Mouse (Mus musculus) liver, embryonic 14.5 days (tissue): ENCODE measurements around the gene Fgfr2. TPM values are rescaled to one million over a fixed set of nuclear protein-coding genes. Genes with fewer than 3 reads are reported as not detected.

ENCODE experiments used
- ATAC-seq: fragments of 200-750 bp; cut with Nextera tagmentation; 2 replicates; pipeline ENCODE4 v1.8.0; 2017; ENCODE audit warnings: moderate number of reproducible peaks, mild to moderate bottlenecking, moderate library complexity; ENCODE audit not compliant: insufficient read depth
- DNase-seq, 3 experiments: peaks; one replicate each; pipeline ENCODE4 v3.0.0-alpha.2; 2012 to 2013; ENCODE audit warnings: low read depth in 3 of 3, low spot score in 3 of 3
- H3K27ac ChIP-seq: fragments of 300-500 bp; sonication (generic); 2 replicates; pipeline ENCODE4 v1.5.1; 2014; ENCODE audit warnings: moderate library complexity, mild to moderate bottlenecking, control low read depth, inconsistent platforms
- H3K27me3 ChIP-seq: fragments of 300-500 bp; sonication (generic); 2 replicates; pipeline ENCODE4 v1.6.1; 2014; ENCODE audit warnings: mild to moderate bottlenecking, low read length, moderate library complexity; ENCODE audit not compliant: control insufficient read depth, insufficient read depth
- H3K36me3 ChIP-seq: fragments of 300-500 bp; sonication (generic); replicated peaks from 2 replicates; pipeline ENCODE4 v1.6.1; 2014; ENCODE audit warnings: low read depth; ENCODE audit not compliant: control insufficient read depth, insufficient read depth
- H3K4me1 ChIP-seq, 2 experiments: fragments of 200-500 bp in 1 of 2; fragments of 300-500 bp in 1 of 2; sonication (generic) in 1 of 2; replicated peaks; 2 replicates each; pipeline ENCODE4 v1.6.1; 2012 to 2014; ENCODE audit warnings: antibody characterized with exemption in 1 of 2, inconsistent platforms in 1 of 2, low read length in 1 of 2; ENCODE audit not compliant: control insufficient read depth in 2 of 2, insufficient read depth in 2 of 2
- H3K4me2 ChIP-seq: fragments of 300-500 bp; sonication (generic); 2 replicates; pipeline ENCODE4 v1.6.1; 2014; ENCODE audit warnings: low read depth, mild to moderate bottlenecking, control low read depth, moderate library complexity
- H3K4me3 ChIP-seq, 2 experiments: fragments of 200-500 bp in 1 of 2; fragments of 300-500 bp in 1 of 2; sonication (generic) in 1 of 2; 2 replicates each; pipeline ENCODE4 v1.5.1; 2012 to 2014; ENCODE audit warnings: low read depth in 2 of 2, low read length in 2 of 2, mild to moderate bottlenecking in 2 of 2, control low read depth in 1 of 2, inconsistent platforms in 1 of 2, moderate library complexity in 1 of 2; ENCODE audit not compliant: insufficient read depth in 1 of 2
- H3K9ac ChIP-seq: fragments of 300-500 bp; sonication (generic); replicated peaks from 2 replicates; pipeline ENCODE4 v1.6.1; 2014; ENCODE audit warnings: mild to moderate bottlenecking, control low read depth, moderate library complexity
- H3K9me3 ChIP-seq: fragments of 300-500 bp; sonication (generic); 2 replicates; pipeline ENCODE4 v1.6.1; 2016; ENCODE audit warnings: low read length, mixed read lengths; ENCODE audit not compliant: control insufficient read depth
- CTCF ChIP-seq: IDR thresholded peaks from 2 replicates; pipeline ENCODE4 v1.5.1; 2016; ENCODE audit warnings: antibody characterized with exemption, low read depth, control low read depth
- EP300 ChIP-seq: IDR thresholded peaks from 2 replicates; pipeline ENCODE4 v1.6.1; 2016; ENCODE audit warnings: antibody characterized with exemption, low read depth
- WGBS: fragments of 180-500 bp; shearing (Covaris S2); extraction: QIAGEN DNeasy Blood & Tissue Kit; methylation state at CpG from one replicate; pipeline ENCODE4 v1.1.7; 2014; ENCODE audit not compliant: insufficient replicate concordance; 5-methylcytosine and 5-hydroxymethylcytosine counted together
- polyA plus RNA-seq, 2 experiments: library from polyadenylated mRNA; depleted of rRNA in 1 of 2; stranded (reverse) in 1 of 2; unstranded in 1 of 2; fragments of >200 nt; fragmentation: Nextera tagmentation in 1 of 2; extraction: Ambion mirVana in 1 of 2; gene quantifications; 2 replicates each; pipeline versions ENCODE4 v1.2.1 to v1.2.3; 2012 to 2014

Gene Fgfr2
- polyA plus RNA-seq, 2 experiments: 7.9 to 8.8 TPM

DNA sequence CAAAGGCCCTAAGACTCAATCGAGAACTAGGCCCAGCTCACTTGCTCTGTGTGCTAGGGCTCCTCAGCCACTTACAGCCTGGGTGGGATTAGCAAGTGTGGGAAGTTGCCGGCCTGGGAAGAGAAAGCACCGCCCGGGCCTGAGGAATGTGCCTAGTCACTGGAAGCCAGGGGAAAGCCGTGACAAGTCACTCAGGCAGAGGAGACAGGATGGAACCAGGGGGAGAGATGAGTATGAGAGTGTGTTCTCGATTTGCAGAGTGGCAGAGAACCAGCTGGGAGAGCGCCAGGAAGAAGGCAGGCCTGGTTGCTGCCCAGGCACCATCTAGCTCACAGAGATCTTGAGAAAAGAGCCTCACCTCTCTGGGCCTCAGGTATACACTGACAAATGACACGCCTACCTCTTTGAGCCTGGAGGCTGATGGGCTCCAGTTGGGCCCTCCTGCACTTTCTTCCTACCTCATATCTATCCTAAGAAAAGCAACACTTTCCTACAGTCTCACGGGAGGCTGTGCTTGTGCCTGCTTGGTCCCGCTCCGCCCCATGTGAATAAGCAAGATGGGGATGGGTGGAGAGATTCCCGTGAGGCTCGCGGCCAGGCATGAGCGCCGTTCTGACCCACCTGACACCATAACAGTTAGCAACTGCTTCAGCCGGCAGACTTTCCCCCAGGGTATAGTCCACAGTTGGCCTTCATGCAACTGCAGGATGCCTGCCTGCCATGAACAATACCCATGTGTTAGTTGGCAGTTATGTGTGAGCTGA, 386.9 kb downstream of the Fgfr2 start:
- H3K27me3 ChIP-seq: no peaks in the 10 kb centered on the region
- no peaks in the 10 kb centered on the region for H3K9me3 ChIP-seq
- ATAC-seq (no peak), DNase-seq (no peak)
- TF ChIP-seq EP300 (no peak), CTCF (no peak)
- no peak overlapping the region for H3K4me3 ChIP-seq
- 72% methylated on average over 17 of the region's 17 CpGs for WGBS
- no peak overlapping the region for H3K4me2 ChIP-seq
- peaks cover 51 to 58% of the 10 kb centered on the region in 2 experiments for H3K4me1 ChIP-seq
- H3K36me3 ChIP-seq: peaks cover 17% of the 10 kb centered on the region
- peak overlapping the region; percentile 39 for H3K27ac ChIP-seq
- H3K9ac ChIP-seq: no peak overlapping the region; the same call in 1 of the 2 replicates

GRCm38 (mm10) chr7:132735145-132735544, 388.0 kb downstream of the Fgfr2 start:
- Histone ChIP-seq H3K9ac (no peak overlapping the region), H3K9me3 (no peaks in the 10 kb centered on the region), H3K27ac (peak overlapping the region; percentile 39; the same call in 1 of the 2 replicates), H3K4me1 (peaks cover 44 to 50% of the 10 kb centered on the region in 2 experiments), H3K27me3 (no peaks in the 10 kb centered on the region), H3K4me3 (no peak overlapping the region), H3K4me2 (no peak overlapping the region), H3K36me3 (peaks cover 16% of the 10 kb centered on the region)
- ATAC-seq (peak; percentile 39), DNase-seq (peak; percentile 59 to 73 (median 63))
- peak; percentile 87 for TF ChIP-seq CTCF
- 0 out of 2 replicates have a peak, but pooled peaks have one; percentile 17 for TF ChIP-seq EP300
- 3% methylated on average over 5 of the region's 5 CpGs for WGBS

GRCm38 (mm10) chr7:132734222-132734621, 388.9 kb downstream of the Fgfr2 start:
- no peak for DNase-seq
- no peak overlapping the region for H3K9ac ChIP-seq
- H3K4me2 ChIP-seq: no peak overlapping the region
- peaks cover 24% of the 10 kb centered on the region for H3K36me3 ChIP-seq
- H3K27ac ChIP-seq: no peak overlapping the region
- ATAC-seq: no peak
- WGBS: 89% methylated on average over 9 of the region's 9 CpGs
- no peak overlapping the region for H3K4me3 ChIP-seq
- H3K9me3 ChIP-seq: no peaks in the 10 kb centered on the region
- H3K27me3 ChIP-seq: no peaks in the 10 kb centered on the region
- no peak for TF ChIP-seq CTCF
- no peak for TF ChIP-seq EP300
- H3K4me1 ChIP-seq: peaks cover 35 to 40% of the 10 kb centered on the region in 2 experiments

- ATAC-seq: no peak
- Histone ChIP-seq H3K36me3 (peaks cover 28% of the 10 kb centered on the region), H3K9ac (no peak overlapping the region), H3K9me3 (no peaks in the 10 kb centered on the region), H3K27me3 (no peaks in the 10 kb centered on the region), H3K4me1 (peaks cover 28 to 37% of the 10 kb centered on the region in 2 experiments), H3K4me2 (no peak overlapping the region), H3K27ac (no peak overlapping the region), H3K4me3 (no peak overlapping the region)
- no peak for DNase-seq
- 86% methylated on average over 6 of the region's 6 CpGs for WGBS
- TF ChIP-seq EP300: no peak
Measured at GRCm38 (mm10) chr7:132733521-132733920, 389.6 kb downstream of the Fgfr2 start.

DNA sequence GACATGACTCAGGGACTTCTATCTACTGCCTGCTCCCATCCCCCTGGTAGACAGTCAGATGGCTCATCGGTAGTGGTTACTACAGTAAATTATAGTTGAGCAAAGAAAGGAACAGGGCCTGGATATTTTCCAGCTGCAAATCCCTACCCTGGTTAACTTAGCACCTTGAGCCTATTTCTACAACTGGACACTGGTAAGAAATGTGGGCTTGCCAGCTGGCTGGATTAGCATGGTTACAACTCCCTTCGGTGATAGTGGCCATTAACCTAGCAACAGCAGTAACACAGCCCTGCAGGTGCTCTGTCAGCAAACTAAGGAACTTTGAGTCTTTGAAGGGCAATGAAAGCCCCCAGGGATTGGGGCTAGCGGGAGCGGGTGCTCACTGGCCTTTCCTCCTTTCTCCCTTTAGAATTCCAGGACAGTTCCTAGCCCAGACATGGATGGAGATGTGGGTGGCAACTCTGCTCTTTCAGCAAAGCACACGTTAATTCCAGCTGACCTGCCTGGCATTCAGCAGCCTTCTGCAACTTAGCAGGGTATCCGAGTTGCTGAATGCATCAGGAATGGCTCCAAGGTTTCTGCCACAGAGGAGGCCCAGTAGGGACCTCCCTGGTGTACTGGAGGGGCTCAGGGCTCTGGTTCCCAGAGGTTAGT, 390.9 kb downstream of the Fgfr2 start:
- Histone ChIP-seq H3K27ac (no peak overlapping the region), H3K4me3 (no peak overlapping the region), H3K4me1 (peaks cover 16 to 27% of the 10 kb centered on the region in 2 experiments), H3K9ac (no peak overlapping the region), H3K9me3 (no peaks in the 10 kb centered on the region), H3K36me3 (peaks cover 36% of the 10 kb centered on the region), H3K27me3 (no peaks in the 10 kb centered on the region), H3K4me2 (no peak overlapping the region)
- TF ChIP-seq EP300 (no peak), CTCF (no peak)
- 93% methylated on average over 6 of the region's 6 CpGs for WGBS
- DNase-seq: no peak
- ATAC-seq: no peak
